Mouse (Mus musculus) forebrain, embryonic 14.5 days (tissue): ENCODE results near the gene Map3k13. TPM values are rescaled to one million over a fixed set of nuclear protein-coding genes. Genes with fewer than 3 reads are reported as not detected.
"Not testable (repeated sequence)": the region's sequence is repeated elsewhere in the genome, so short reads cannot be mapped to it uniquely, and the experiment has no call there.

Experiments
- ATAC-seq: fragments of 200-750 bp; cut with Nextera tagmentation; 2 replicates; pipeline ENCODE4 v1.8.0; 2017; ENCODE audit warnings: mild to moderate bottlenecking, moderate library complexity
- DNase-seq: peaks from one replicate; pipeline ENCODE4 v3.0.0-alpha.2; 2015; ENCODE audit warnings: low spot score
- H3K27ac ChIP-seq: fragments of 300-500 bp; sonication (generic); 2 replicates; pipeline ENCODE4 v1.5.1; 2014; ENCODE audit warnings: low read depth, mild to moderate bottlenecking, control low read depth, low read length, moderate library complexity
- H3K27me3 ChIP-seq: fragments of 300-500 bp; sonication (generic); replicated peaks from 2 replicates; pipeline ENCODE4 v1.6.1; 2014; ENCODE audit warnings: low read length, control low read depth, mixed read lengths; ENCODE audit not compliant: control insufficient read depth, insufficient read depth
- H3K36me3 ChIP-seq: fragments of 300-500 bp; sonication (generic); 2 replicates; pipeline ENCODE4 v1.6.1; 2014; ENCODE audit warnings: low read length, control low read depth; ENCODE audit not compliant: control insufficient read depth, insufficient read depth
- H3K4me1 ChIP-seq: fragments of 300-500 bp; sonication (generic); 2 replicates; pipeline ENCODE4 v1.6.1; 2014; ENCODE audit warnings: antibody characterized with exemption, low read length, control low read depth; ENCODE audit not compliant: control insufficient read depth, insufficient read depth
- H3K4me2 ChIP-seq: fragments of 300-500 bp; sonication (generic); 2 replicates; pipeline ENCODE4 v1.6.1; 2014; ENCODE audit warnings: mild to moderate bottlenecking, control low read depth, low read length
- H3K4me3 ChIP-seq: fragments of 300-500 bp; sonication (generic); 2 replicates; pipeline ENCODE4 v1.5.1; 2014; ENCODE audit warnings: low read depth, low read length, control low read depth
- H3K9ac ChIP-seq: fragments of 300-500 bp; sonication (generic); 2 replicates; pipeline ENCODE4 v1.6.1; 2014; ENCODE audit warnings: mild to moderate bottlenecking, low read length, control low read depth, moderate library complexity
- H3K9me3 ChIP-seq: fragments of 300-500 bp; sonication (generic); replicated peaks from 2 replicates; pipeline ENCODE4 v1.6.1; 2016; ENCODE audit warnings: low read length, control low read depth, mixed read lengths; ENCODE audit not compliant: control insufficient read depth
- WGBS: fragments of 180-500 bp; shearing (Covaris S2); extraction: QIAGEN DNeasy Blood & Tissue Kit; methylation state at CpG from one replicate; pipeline ENCODE4 v1.1.7; 2014; 5-methylcytosine and 5-hydroxymethylcytosine counted together
- polyA plus RNA-seq: library from polyadenylated mRNA; unstranded; fragments of >200 nt; fragmentation: Nextera tagmentation; extraction: Ambion mirVana; gene quantifications from 2 replicates; pipeline ENCODE4 v1.2.1, GENCODE M21; 2014

The Map3k13 gene
- polyA plus RNA-seq, 1 experiment from 2014 or later, result 4.2 TPM

DNA sequence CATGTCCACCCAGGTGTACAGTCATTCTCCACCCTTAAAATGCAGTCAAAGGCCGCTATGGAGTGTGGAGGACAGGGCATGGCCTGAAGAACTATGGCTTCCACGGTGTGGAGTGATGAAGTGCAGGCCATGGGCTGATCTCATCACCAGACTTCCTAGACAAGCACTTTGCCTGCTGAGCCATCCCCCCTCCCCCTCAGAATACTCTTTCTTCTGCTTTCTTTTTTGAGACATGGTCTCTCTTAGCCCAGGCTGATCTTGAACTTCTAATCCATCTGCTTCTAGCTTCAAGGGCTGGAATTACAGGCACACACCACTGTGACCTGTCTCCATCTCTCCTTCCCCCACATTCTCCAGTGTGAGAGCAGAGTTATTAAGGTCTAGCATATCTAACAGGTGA lies 93.5 kb downstream of the Map3k13 start:
- no peaks in the 10 kb centered on the region for H3K9me3 ChIP-seq

GRCm38 (mm10) chr16:21893890-21894289 lies 99.7 kb downstream of the Map3k13 start:
- Histone ChIP-seq H3K9ac (no peak overlapping the region), H3K27ac (no peak overlapping the region), H3K36me3 (peaks cover 7% of the 10 kb centered on the region; the same call in 1 of the 2 replicates), H3K4me3 (no peak overlapping the region), H3K9me3 (no peaks in the 10 kb centered on the region), H3K4me2 (no peak overlapping the region), H3K27me3 (no peaks in the 10 kb centered on the region), H3K4me1 (no peaks in the 10 kb centered on the region)
- 93% methylated on average over 6 of the region's 6 CpGs for WGBS
- ATAC-seq, result no peak
- no peak for DNase-seq

More for the DNA sequence above, 93.5 kb downstream of the Map3k13 start:
- H3K36me3 ChIP-seq, result peaks cover 7% of the 10 kb centered on the region; the same call in 1 of the 2 replicates
- H3K9ac ChIP-seq, result no peak overlapping the region
- no peak for ATAC-seq
- DNase-seq, result no peak
- no peaks in the 10 kb centered on the region for H3K27me3 ChIP-seq
- peaks cover 3% of the 10 kb centered on the region; the same call in 1 of the 2 replicates for H3K4me1 ChIP-seq
- H3K4me3 ChIP-seq, result no peak overlapping the region
- H3K4me2 ChIP-seq, result no peak overlapping the region
- H3K27ac ChIP-seq, result no peak overlapping the region
- WGBS, result 85% methylated on average over 2 of the region's 2 CpGs

GRCm38 (mm10) chr16:21901286-21901685 lies 107.1 kb downstream of the Map3k13 start:
- DNase-seq (no peak), ATAC-seq (no peak)
- no peak overlapping the region for H3K4me2 ChIP-seq
- peaks cover 25% of the 10 kb centered on the region for H3K36me3 ChIP-seq
- H3K9ac ChIP-seq, result no peak overlapping the region
- no peak overlapping the region for H3K4me3 ChIP-seq
- H3K27ac ChIP-seq, result no peak overlapping the region
- no peaks in the 10 kb centered on the region for H3K9me3 ChIP-seq
- WGBS, result 79% methylated on average over 5 of the region's 5 CpGs
- no peaks in the 10 kb centered on the region for H3K27me3 ChIP-seq
- H3K4me1 ChIP-seq, result no peaks in the 10 kb centered on the region

- 87% methylated on average over 10 of the region's 10 CpGs for WGBS
- Histone ChIP-seq H3K36me3 (peaks cover 29% of the 10 kb centered on the region), H3K4me2 (no peak overlapping the region), H3K9me3 (no peaks in the 10 kb centered on the region), H3K27ac (no peak overlapping the region), H3K9ac (no peak overlapping the region), H3K27me3 (no peaks in the 10 kb centered on the region), H3K4me3 (no peak overlapping the region), H3K4me1 (no peaks in the 10 kb centered on the region)
- ATAC-seq (no peak), DNase-seq (no peak)
Measured at GRCm38 (mm10) chr16:21904636-21905035, 110.5 kb downstream of the Map3k13 start.

GRCm38 (mm10) chr16:21905996-21906395 lies 111.8 kb downstream of the Map3k13 start:
- no peak for ATAC-seq
- 90% methylated on average over 7 of the region's 7 CpGs for WGBS
- H3K36me3 ChIP-seq, result peaks cover 36% of the 10 kb centered on the region
- no peaks in the 10 kb centered on the region for H3K9me3 ChIP-seq
- no peak overlapping the region for H3K27ac ChIP-seq
- H3K9ac ChIP-seq, result no peak overlapping the region
- no peak overlapping the region for H3K4me2 ChIP-seq
- DNase-seq, result no peak
- H3K4me1 ChIP-seq, result no peaks in the 10 kb centered on the region
- H3K27me3 ChIP-seq, result no peaks in the 10 kb centered on the region
- no peak overlapping the region for H3K4me3 ChIP-seq

DNA sequence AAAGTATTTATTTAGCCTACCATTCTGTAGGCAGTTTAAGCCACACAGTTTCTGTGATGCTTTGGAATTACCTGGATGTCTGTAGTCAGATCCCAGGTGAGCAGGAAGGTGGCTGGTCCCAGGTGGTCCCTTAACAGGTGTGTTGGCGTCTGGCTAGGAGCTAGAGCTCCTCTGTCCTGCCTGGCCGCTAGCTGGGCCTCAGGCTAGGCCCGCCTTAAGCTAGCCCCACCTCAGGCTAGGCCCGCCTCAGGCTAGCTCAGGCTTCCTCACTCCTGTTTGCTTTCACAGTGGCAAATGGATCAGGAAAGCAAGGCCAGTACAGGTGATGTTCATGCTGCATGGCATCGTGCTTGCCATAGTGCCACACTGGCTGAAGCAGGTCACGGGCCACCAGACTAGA lies 112.8 kb downstream of the Map3k13 start:
- no peaks in the 10 kb centered on the region for H3K27me3 ChIP-seq
- H3K9ac ChIP-seq, result no peak overlapping the region
- 93% methylated on average over 6 of the region's 6 CpGs for WGBS
- no peak overlapping the region for H3K4me3 ChIP-seq
- no peak for ATAC-seq
- peaks cover 41% of the 10 kb centered on the region for H3K36me3 ChIP-seq
- H3K27ac ChIP-seq, result no peak overlapping the region
- no peaks in the 10 kb centered on the region for H3K4me1 ChIP-seq
- DNase-seq, result no peak
- no peaks in the 10 kb centered on the region for H3K9me3 ChIP-seq
- H3K4me2 ChIP-seq, result no peak overlapping the region

GRCm38 (mm10) chr16:21908906-21909305 lies 114.8 kb downstream of the Map3k13 start:
- not testable (repeated sequence) for H3K27ac ChIP-seq, H3K4me2 ChIP-seq, H3K9ac ChIP-seq, H3K27me3 ChIP-seq, H3K4me3 ChIP-seq, ATAC-seq, H3K9me3 ChIP-seq, DNase-seq, H3K4me1 ChIP-seq
- WGBS, result 29% methylated on average over 6 of the region's 8 CpGs
- H3K36me3 ChIP-seq, result peaks cover 55% of the 10 kb centered on the region

DNA sequence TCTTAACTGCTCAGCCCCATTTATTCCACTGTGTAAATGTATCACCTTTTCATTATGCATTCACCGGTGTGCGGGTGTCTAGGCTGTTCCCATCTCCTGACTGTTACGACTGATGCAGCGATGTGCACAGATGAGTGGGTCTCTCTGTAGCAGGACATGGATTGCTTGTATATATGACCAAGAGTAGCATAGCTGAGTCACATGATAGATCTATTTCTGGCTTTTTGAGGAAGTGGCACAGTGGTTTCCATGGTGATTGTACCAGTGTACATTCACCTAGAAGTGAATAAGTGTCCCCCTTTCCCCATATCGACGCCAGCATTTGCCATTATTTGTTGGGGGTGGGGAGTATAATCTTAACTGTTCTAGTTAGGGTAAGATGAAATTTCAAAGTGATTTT lies 119.2 kb downstream of the Map3k13 start:
- no peak overlapping the region for H3K4me3 ChIP-seq
- WGBS, result 93% methylated on average over 6 of the region's 6 CpGs
- ATAC-seq (no peak), DNase-seq (no peak)
- H3K27ac ChIP-seq, result peak overlapping the region; percentile 9; the same call in 1 of the 2 replicates
- peaks cover 44% of the 10 kb centered on the region for H3K36me3 ChIP-seq
- H3K9me3 ChIP-seq, result no peaks in the 10 kb centered on the region
- no peak overlapping the region for H3K9ac ChIP-seq
- no peaks in the 10 kb centered on the region for H3K27me3 ChIP-seq
- H3K4me1 ChIP-seq, result no peaks in the 10 kb centered on the region
- H3K4me2 ChIP-seq, result no peak overlapping the region

DNA sequence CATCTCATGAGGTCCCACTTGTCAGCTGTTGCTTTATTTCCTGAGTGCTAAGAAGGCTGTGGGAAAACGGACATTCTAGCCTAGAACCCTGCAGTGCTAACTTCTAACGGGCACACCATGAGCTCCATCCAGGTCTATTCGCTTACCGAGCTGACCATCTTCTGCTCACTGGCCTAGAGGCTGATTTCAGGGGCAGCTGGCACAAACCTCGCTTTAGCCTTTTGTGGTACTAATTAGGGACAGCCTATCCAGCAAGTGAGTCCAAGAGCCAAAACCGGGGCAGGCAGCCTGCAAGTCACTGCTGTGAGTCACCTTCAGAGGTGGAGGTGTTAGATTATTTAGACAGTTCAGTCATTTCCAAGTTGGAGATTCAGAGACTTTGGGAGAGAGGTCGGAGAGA lies 122.5 kb downstream of the Map3k13 start:
- ATAC-seq (no peak), DNase-seq (no peak)
- Histone ChIP-seq H3K27ac (no peak overlapping the region), H3K27me3 (no peaks in the 10 kb centered on the region), H3K9me3 (no peaks in the 10 kb centered on the region), H3K4me2 (no peak overlapping the region), H3K9ac (no peak overlapping the region), H3K36me3 (peaks cover 41% of the 10 kb centered on the region), H3K4me1 (no peaks in the 10 kb centered on the region), H3K4me3 (no peak overlapping the region)
- WGBS, result 60% methylated on average over 7 of the region's 7 CpGs
